Mouse (Mus musculus): ENCODE measurements around the gene St5. TPM values are rescaled to one million over a fixed set of nuclear protein-coding genes. Genes with fewer than 3 reads are reported as not detected.

St5 gene
- total RNA-seq, 2 experiments from 2014 or later = 381 to 390 TPM

DNA sequence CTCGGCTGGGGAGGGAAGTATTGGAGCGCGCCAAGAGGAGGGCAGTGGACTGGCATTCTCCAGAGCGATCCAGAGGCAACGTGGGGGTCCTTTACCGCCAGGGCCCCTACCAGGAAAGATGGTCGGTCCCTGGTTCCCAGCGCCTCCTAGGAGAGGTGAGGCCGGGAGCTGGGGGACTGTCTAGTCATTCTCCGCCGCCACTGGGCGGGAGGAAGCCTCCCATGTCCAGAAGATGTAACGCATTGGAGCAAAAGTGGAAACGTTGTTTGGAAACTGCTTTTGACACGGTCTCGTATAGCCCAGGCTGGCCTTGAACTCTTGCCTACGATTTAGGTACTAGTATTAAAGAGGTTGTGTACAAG is 592 bp upstream of the St5 start:
- ATAC-seq (replicated peaks; ENCODE audit: low FRiP score, poor library complexity, severe bottlenecking) = peak; percentile 52

GRCm38 (mm10) chr7:109702721-109703120 is 684 bp downstream of the St5 start:
- ATAC-seq (replicated peaks; ENCODE audit: low FRiP score, poor library complexity, severe bottlenecking) = no peak

DNA sequence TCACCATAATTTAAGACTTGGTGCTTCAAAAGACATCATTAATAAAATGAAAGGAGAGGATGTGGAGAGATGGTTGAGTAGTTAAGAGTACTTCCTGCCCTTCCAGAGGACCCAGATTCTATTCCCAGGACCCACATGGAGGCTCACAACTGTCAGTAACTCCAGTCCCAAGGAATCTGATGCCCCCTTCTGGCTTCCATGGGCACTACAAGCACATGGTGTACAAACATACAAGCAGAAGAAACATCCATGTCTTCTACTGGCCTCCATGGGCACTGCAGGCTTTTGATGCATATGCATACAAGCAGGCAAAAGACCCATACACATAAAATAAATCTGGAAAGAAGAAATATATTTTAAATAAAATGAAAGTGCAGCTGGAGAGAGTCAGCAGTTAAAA is 3.2 kb downstream of the St5 start:
- no peak for ATAC-seq (replicated peaks; ENCODE audit: low FRiP score, poor library complexity, severe bottlenecking)

DNA sequence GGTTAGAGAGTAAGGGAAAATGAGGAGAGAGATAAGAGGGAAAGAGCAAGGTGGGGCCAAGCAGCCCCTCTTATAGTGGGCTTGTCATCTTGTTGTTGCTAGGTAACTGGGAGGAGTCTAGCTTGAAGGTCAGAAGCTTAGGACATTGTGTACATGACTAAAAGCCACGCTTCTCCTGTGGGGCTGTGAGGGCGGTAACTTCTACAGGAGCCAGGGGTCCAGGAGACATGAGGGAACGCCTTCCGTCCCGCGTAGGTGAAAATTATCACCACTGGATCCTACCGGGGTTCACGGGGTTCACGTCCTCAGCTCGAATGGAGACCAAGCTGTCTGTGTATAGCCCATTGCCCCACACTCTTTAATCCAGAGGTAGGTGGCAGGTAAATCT is 8.1 kb downstream of the St5 start:
- ATAC-seq (replicated peaks; ENCODE audit: low FRiP score, poor library complexity, severe bottlenecking) = no peak

GRCm38 (mm10) chr7:109694576-109695338 is 8.6 kb downstream of the St5 start:
- no peak for ATAC-seq (replicated peaks; ENCODE audit: low FRiP score, poor library complexity, severe bottlenecking)

DNA sequence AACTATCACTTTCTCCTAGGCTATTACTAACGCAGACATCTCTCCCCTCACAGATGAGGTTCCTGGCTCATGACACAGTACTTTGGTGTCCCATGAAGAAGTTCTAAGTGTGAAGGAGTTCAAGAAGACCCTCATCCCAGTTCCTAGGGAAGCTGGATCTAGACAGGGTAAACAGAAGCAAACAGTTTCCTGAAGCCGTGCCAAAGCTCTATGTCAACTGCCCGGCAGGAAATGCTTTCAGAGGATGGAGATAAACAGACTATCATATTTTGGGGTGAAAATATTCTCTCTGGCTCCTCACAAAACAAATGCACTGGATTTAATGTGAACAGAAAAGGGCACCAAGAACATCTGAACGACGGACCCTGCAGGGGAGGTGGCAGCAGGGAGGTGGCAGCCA is 12.4 kb downstream of the St5 start:
- ATAC-seq (replicated peaks; ENCODE audit: low FRiP score, poor library complexity, severe bottlenecking) = no peak

DNA sequence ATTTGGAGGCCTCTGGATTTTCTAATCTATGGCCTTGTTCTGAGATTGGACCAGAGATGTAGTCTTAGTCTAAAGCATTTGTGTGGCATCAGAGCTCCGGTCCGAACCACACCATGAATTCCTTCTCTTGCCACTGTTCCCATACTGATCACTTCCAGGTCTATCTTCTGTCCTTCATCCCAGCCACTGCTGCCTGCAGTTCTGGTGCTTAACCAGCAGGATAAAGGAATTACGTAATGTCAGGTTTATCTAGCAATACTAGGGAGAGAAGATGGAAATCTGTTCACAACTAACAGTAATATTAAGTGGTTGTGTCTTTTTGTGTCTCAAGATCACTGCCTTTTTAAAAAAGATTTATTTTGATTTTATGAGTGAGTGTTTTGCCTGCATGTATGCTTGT is 13.3 kb downstream of the St5 start:
- no peak for ATAC-seq (replicated peaks; ENCODE audit: low FRiP score, poor library complexity, severe bottlenecking)

GRCm38 (mm10) chr7:109686585-109687128 is 16.7 kb downstream of the St5 start:
- ATAC-seq (replicated peaks; ENCODE audit: low FRiP score, poor library complexity, severe bottlenecking) = no peak

- ATAC-seq (replicated peaks; ENCODE audit: low FRiP score, poor library complexity, severe bottlenecking) = no peak
Measured at GRCm38 (mm10) chr7:109680879-109681278, 22.5 kb downstream of the St5 start.

GRCm38 (mm10) chr7:109680284-109680683 is 23.1 kb downstream of the St5 start:
- no peak for ATAC-seq (replicated peaks; ENCODE audit: low FRiP score, poor library complexity, severe bottlenecking)

DNA sequence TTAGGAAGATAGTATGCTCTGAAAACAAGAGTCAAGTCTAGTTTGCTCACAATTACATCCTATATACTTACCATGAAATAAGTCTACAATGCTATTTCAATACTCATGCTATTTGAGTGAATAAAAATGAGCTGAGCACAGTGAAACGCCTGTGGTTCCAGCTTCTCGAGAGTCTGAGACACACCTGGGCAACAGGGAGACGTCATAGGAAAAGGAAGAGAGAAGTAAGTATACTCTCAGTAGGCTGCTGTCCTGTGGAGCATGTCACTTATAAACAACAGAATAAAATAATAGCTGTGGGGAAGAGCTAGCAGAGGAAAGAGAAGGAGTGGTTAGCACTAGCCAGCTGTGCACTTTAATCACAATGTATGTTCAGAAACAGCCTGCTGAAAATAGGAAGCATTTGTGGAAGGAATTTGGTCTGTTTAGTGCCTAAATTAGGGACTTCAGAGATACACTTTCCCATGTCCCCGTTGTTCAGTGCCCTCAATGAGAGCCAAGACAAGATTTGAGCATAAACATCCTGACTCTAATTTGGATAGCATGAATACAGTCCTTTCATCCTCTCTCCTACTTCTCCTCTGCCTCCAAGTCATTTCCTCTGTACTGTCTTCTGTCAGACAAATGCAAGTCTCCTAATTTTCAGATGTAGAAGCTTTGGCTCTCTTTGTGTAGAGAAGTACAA is 28.3 kb downstream of the St5 start:
- ATAC-seq (replicated peaks; ENCODE audit: low FRiP score, poor library complexity, severe bottlenecking) = no peak

DNA sequence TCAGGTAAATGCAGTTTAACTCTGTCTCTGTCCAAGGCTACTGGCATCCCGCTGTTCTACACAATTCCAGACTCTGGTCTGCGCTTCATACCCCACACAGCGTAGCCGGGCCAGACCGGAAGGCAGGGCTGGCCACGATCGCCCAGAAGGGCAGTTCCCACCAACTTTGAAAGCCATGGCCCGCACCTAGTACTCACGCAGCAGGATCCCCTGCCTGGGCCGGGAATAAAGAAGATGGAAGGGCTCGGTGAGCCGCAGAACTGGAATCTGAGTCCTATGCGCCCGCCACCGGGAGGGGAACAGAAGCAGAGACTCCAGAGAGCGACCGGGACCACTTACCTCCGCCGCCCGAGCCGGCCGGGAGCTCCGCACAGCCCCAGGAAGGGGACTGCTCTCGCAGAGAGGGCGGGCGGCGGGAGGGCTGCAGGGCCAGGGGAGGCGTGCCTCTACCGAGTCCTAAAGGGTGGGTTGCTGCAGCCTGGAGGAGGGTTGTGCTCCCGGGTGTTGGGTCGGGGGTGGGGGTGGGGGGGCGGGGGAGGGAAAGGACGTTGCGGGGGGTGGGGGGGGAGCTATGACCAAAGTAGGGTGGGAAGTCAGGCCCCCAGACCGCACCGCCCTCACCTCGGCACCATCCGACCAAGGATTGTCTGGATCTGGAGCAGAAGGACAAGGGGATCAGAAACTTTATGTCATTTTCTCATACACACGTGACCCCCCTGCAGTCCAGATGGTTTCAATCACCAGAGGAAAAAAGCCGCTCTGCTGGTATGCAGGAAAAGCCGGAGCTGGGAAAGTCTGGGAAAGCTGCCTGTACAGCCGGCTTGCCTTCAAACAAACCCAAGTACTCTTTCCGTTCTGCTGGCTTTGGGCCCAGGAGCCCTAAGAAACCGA is 31.6 kb downstream of the St5 start:
- ATAC-seq (replicated peaks; ENCODE audit: low FRiP score, poor library complexity, severe bottlenecking) = no peak

DNA sequence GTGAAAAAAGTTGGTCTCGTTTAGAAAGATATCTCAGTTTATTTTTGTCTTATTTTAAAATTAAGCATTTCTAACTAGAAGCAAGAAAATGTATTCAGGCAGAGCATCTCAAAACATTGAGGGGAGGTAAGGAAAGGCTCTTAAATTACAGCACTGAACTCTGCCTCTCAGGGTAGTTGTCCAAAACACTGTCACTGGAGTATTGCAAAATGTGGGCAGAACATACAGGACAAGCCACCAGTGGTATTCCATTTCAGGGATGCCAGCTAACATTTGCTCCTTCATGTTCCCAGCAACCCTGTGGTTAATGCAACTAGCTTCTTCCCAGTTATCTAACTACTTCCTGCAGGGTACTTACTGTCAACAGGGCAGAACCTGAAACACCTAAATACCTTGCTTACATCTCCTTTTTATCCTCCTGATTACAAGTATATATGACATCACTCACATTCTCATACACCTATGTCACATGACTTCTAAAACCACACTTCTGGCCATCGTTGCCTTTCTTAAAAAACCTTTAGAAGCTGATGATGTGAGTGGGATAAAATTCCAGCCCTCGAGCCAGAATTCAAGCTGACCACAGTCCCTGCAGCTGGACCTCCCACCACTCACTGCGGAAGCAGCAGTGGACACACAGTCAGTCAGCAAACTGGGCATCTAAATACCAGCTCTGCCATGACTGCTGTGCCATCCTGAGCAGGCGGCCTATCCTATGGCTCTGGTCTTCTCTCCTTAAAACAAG is 33.8 kb downstream of the St5 start:
- ATAC-seq (replicated peaks; ENCODE audit: low FRiP score, poor library complexity, severe bottlenecking) = no peak

DNA sequence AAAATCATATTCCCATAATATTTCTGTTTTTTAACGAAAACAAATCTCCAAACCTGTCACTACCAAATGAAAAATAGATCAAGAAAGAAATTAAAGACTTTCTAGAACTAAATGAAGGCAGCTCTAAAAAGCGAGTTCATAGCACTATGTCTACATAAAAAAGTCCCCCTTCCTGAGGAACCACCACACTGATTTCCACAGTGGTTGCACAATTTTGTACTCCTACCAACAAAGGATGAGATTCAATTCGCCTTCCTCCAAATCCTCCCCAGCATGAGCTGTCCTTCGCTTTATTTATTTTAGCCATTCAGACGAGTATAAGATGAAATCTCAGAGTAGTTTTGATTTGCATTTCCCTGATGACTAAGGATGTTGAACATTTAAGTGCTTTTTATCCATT is 36.7 kb downstream of the St5 start:
- ATAC-seq (replicated peaks; ENCODE audit: low FRiP score, poor library complexity, severe bottlenecking) = no peak

DNA sequence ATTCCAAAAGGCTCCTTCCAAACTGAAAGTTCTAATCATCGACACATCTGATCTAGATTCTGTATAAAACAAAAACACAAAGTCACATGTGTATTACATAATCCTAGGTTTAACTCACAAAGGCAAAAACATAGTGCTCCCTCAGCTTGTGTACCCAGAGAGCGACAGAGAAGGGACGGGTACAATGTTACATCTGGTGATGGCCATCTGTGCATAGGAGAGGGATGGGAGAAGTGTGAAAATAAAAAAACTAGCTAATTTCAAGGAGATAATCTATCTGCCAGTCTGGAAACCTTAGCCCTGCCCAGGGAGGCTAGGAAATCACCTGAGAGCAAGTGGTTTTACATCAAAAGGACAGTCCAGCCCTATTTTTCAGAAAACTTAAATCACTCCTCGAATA is 40.8 kb downstream of the St5 start:
- ATAC-seq (replicated peaks; ENCODE audit: low FRiP score, poor library complexity, severe bottlenecking) = no peak

DNA sequence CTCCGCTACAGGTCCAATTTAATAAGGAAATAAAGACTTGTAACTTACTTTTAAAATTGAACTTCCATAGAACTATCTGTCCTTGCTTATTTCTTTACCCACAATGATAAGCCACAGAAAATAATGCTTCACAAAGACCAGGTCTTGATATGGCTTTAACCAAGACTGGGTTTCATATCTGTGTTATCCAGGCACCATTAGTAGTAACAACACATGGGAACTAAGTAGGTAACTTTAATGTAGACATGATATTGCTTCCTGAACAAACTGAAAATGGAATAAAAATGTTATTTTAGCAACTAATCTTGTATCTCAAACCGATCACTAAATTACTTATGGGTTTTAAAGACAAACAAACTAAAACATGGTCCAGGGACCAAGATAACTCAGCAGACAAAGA is 44.1 kb downstream of the St5 start:
- ATAC-seq (replicated peaks; ENCODE audit: low FRiP score, poor library complexity, severe bottlenecking) = no peak

DNA sequence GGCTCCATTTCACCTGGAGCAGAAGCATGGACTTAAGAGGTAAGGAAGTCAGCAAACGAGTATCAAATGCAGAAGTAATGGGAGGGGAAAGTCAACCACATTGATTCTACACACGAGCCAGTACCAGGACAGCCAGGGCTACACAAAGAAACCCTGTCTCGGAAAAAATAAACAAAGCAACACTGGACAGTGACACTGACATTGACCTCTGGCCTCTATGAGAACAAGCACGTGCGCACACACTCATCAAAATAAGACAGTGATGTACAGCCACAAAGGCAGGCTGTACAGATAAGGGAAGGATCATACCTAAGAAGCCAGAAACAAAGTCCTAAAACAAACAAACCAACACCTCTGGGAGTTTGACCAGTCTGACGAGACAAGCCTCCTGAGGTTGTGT is 45.5 kb downstream of the St5 start:
- no peak for ATAC-seq (replicated peaks; ENCODE audit: low FRiP score, poor library complexity, severe bottlenecking)

GRCm38 (mm10) chr7:109654871-109655270 is 48.5 kb downstream of the St5 start:
- ATAC-seq (replicated peaks; ENCODE audit: low FRiP score, poor library complexity, severe bottlenecking) = no peak; the same call in 1 of the 2 replicates

DNA sequence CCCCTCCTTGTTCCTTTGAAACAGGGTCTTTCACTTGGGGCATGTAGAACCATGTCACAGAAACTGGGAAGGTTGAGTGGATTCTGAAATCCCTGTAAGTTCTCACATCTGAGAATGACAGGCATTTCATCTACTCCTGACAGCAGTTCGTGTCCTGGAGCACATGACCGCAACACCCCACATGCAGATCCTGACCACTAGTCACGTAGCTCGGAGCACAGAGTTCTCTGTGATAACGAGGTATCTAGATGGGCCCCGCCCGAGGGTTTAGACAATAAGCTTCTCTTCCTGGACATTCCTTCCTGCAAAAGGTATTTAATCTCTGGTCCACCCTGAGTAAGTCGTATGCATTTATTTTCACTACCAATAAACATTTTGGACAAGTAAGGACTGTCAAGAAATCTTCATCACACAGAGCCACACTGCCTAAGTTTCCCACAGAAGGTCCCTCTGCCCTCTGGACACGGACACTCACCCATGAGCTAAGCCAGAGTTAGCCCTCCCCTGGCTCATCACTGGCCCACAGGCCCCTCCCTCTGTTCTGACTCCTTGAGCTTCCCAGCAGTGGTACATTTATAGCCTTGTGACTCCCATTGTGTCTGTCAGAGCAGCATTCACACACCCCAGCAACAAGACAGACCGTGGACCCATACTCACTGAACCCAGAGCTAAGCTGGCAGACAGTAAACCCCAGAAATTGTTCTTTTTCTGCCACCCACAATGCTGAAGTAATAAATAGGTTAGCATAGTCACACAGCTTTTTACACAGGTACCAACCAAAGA is 54.4 kb downstream of the St5 start:
- ATAC-seq (replicated peaks; ENCODE audit: low FRiP score, poor library complexity, severe bottlenecking) = no peak

Data from erythroblast, adult 5-6 weeks (primary cell).